Mouse (Mus musculus) right cerebral cortex, adult 18-20 months (tissue): ENCODE results near the gene Nfyc.

Experiments
- DNase-seq: peaks from one replicate; pipeline ENCODE4 v3.0.0; 2022; ENCODE audit warnings: mixed read lengths

Gene Nfyc

GRCm38 (mm10) chr4:120825100-120825553 is 6.2 kb downstream of the Nfyc start:
- peak; percentile 97 for DNase-seq

GRCm38 (mm10) chr4:120822191-120822911 is 9.0 kb downstream of the Nfyc start:
- no peak for DNase-seq

GRCm38 (mm10) chr4:120819871-120820270 is 11.5 kb downstream of the Nfyc start:
- DNase-seq: no peak

- DNase-seq: no peak
Measured at GRCm38 (mm10) chr4:120819296-120819695, 12.1 kb downstream of the Nfyc start.

GRCm38 (mm10) chr4:120817951-120818350 is 13.4 kb downstream of the Nfyc start:
- no peak for DNase-seq

GRCm38 (mm10) chr4:120817002-120817774 is 14.2 kb downstream of the Nfyc start:
- no peak for DNase-seq

- DNase-seq: peak; percentile 87
Measured at GRCm38 (mm10) chr4:120815622-120816334, 15.6 kb downstream of the Nfyc start.

GRCm38 (mm10) chr4:120815163-120815562 is 16.2 kb downstream of the Nfyc start:
- DNase-seq: no peak

GRCm38 (mm10) chr4:120814171-120814570 is 17.2 kb downstream of the Nfyc start:
- no peak for DNase-seq

- DNase-seq: no peak
Measured at GRCm38 (mm10) chr4:120813762-120814161, 17.6 kb downstream of the Nfyc start.

- DNase-seq: no peak
Measured at GRCm38 (mm10) chr4:120805816-120806215, 25.6 kb downstream of the Nfyc start.

- DNase-seq: no peak
Measured at GRCm38 (mm10) chr4:120801446-120801845, 29.9 kb downstream of the Nfyc start.

- DNase-seq: no peak
Measured at GRCm38 (mm10) chr4:120800691-120801090, 30.7 kb downstream of the Nfyc start.

- no peak for DNase-seq
Measured at GRCm38 (mm10) chr4:120799680-120800166, 31.6 kb downstream of the Nfyc start.

GRCm38 (mm10) chr4:120797985-120798725 is 33.2 kb downstream of the Nfyc start:
- no peak for DNase-seq

- no peak for DNase-seq
Measured at GRCm38 (mm10) chr4:120796687-120797086, 34.7 kb downstream of the Nfyc start.

- no peak for DNase-seq
Measured at GRCm38 (mm10) chr4:120795646-120796045, 35.7 kb downstream of the Nfyc start.

- no peak for DNase-seq
Measured at GRCm38 (mm10) chr4:120792918-120793317, 38.5 kb downstream of the Nfyc start.

GRCm38 (mm10) chr4:120790027-120790426 is 41.3 kb downstream of the Nfyc start:
- DNase-seq: no peak

GRCm38 (mm10) chr4:120755801-120756200 is 75.6 kb downstream of the Nfyc start:
- no peak for DNase-seq

- DNase-seq: peak; percentile 68
Measured at GRCm38 (mm10) chr4:120755299-120755698, 76.1 kb downstream of the Nfyc start.

- DNase-seq: no peak
Measured at GRCm38 (mm10) chr4:120749601-120750000, 81.8 kb downstream of the Nfyc start.
